Comparison of ENCODE assay signal across 31 mouse cellular contexts in the genomic region with DNA sequence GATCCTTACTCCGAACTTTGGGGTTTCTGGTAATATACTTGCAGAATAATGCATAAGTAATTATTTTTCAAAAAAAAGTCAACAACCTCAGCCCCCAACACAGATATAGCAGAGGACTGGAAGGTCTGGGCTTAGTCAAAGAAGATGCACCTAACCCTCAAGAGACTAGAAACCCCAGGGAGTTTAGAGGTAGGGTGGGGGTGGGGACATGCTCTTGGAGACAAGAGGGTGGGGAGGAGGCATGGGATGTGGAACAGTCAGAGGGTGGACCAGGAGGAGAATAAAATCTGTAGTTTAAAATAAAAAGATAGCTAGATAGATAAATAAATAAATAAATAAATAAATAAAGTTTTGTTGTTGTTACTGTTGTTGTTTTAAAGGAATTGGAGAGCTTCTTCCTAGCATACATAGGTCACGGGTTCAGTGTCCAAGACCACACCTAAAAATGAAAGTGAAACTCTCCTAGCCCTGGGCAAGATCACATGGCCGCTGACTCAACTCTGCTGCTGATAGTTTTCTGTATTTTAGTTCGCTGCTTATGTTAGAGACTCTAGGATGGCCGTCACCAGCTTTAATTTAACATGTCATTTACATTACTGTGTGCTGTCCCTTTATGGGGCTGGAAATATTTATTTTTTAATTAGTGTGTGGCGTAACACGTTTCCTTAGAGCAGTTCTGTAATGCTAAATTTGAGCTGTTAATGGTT. TPM values are rescaled to one million over a fixed set of nuclear protein-coding genes. Genes with fewer than 3 reads are reported as not detected.
DNase-seq lines count a peak whose midpoint lies in the region; ATAC-seq and TF ChIP-seq lines count a peak whose summit lies in the region.
"Had no signal": no experiment of that assay in that cellular context is flagged by ENCODE, and none has a peak within 500 bp of the region (broad histone marks: within the 10 kb centered on the region; RNA-seq: fewer than 3 reads in every experiment).

No protein-coding gene starts in this region.

- H3K4me3 ChIP-seq in liver, adult 2 months (ENCODE audit: insufficient read depth, low read depth, low read length): no peak overlapping the region
- H3K4me3 ChIP-seq in intestine, postnatal 0 days (ENCODE audit: low read depth, low read length): no peak overlapping the region
- H3K4me3 ChIP-seq in midbrain, embryonic 13.5 days (replicated peaks): no peak overlapping the region
- H3K4me3 ChIP-seq in midbrain, embryonic 14.5 days (replicated peaks; ENCODE audit: low read depth, low read length): no peak overlapping the region
- H3K4me3 ChIP-seq: erythroblast, embryonic 14.5 days; heart, adult 2 months; limb, embryonic 13.5 days; neural tube, embryonic 12.5 days had no signal

- no peak for TF ChIP-seq POLR2A in liver, adult 2 months (IDR thresholded peaks at IDR 0.05; ENCODE audit: extremely low read depth, insufficient read depth, low read length)

- no peak overlapping the region for H3K9ac ChIP-seq in liver, adult 2 months (ENCODE audit: low read depth, low read length)
- H3K9ac ChIP-seq in intestine, postnatal 0 days (ENCODE audit: low read depth, low read length): no peak overlapping the region
- no peak overlapping the region for H3K9ac ChIP-seq in midbrain, embryonic 13.5 days (replicated peaks)
- H3K9ac ChIP-seq in midbrain, embryonic 14.5 days (replicated peaks; ENCODE audit: low read length): no peak overlapping the region
- H3K9ac ChIP-seq: limb, embryonic 13.5 days; neural tube, embryonic 12.5 days had no signal

- DNase-seq in liver, adult 2 months (ENCODE audit: extremely low read depth, low read depth, low spot score): peak; percentile 40
- no peak for DNase-seq in liver
- peak; percentile 66 for DNase-seq in NIH3T3 (ENCODE audit: low read depth)
- DNase-seq in kidney, postnatal 10 days: no peak
- no peak for DNase-seq in midbrain, embryonic 14.5 days
- DNase-seq in heart, postnatal 25 days (ENCODE audit: low spot score): no peak
- DNase-seq: adrenal gland, adult 8-10 months; B cell, adult 2 months; cerebellum, adult 11-12 months; cerebellum, postnatal 25 days; heart, adult 2 months; kidney, postnatal 25 days; layer of hippocampus, adult 9-11 months; lung, adult 18-20 months; lung, postnatal 4 days; right cerebral cortex, postnatal 14 days; thymus, postnatal 14 days had no signal

- TF ChIP-seq CTCF in liver, adult 2 months (IDR thresholded peaks at IDR 0.05; ENCODE audit: low read depth, low read length): no peak
- no peak for TF ChIP-seq CTCF in intestine, postnatal 0 days (IDR thresholded peaks at IDR 0.05; ENCODE audit: low read depth)

- no peaks in the 10 kb centered on the region for H3K36me3 ChIP-seq in liver, adult 2 months (ENCODE audit: control insufficient read depth, insufficient read depth, low read length)
- no peaks in the 10 kb centered on the region for H3K36me3 ChIP-seq in intestine, postnatal 0 days (ENCODE audit: control insufficient read depth, insufficient read depth)
- H3K36me3 ChIP-seq in midbrain, embryonic 13.5 days: no peaks in the 10 kb centered on the region
- H3K36me3 ChIP-seq in midbrain, embryonic 14.5 days (ENCODE audit: control insufficient read depth, insufficient read depth, low read length): no peaks in the 10 kb centered on the region
- H3K36me3 ChIP-seq: limb, embryonic 13.5 days; neural tube, embryonic 12.5 days had no signal

- H3K4me2 ChIP-seq in intestine, postnatal 0 days (replicated peaks; ENCODE audit: low read depth): no peak overlapping the region
- no peak overlapping the region for H3K4me2 ChIP-seq in midbrain, embryonic 13.5 days (replicated peaks)
- H3K4me2 ChIP-seq in midbrain, embryonic 14.5 days (ENCODE audit: low read length): no peak overlapping the region
- H3K4me2 ChIP-seq: limb, embryonic 13.5 days; neural tube, embryonic 12.5 days had no signal

- H3K27me3 ChIP-seq in liver, adult 2 months (ENCODE audit: control insufficient read depth, insufficient read depth, low read length): no peaks in the 10 kb centered on the region; the same call in 1 of the 2 replicates
- H3K27me3 ChIP-seq in intestine, postnatal 0 days (replicated peaks; ENCODE audit: control insufficient read depth, insufficient read depth, low read length): no peaks in the 10 kb centered on the region
- no peaks in the 10 kb centered on the region for H3K27me3 ChIP-seq in midbrain, embryonic 13.5 days
- no peaks in the 10 kb centered on the region for H3K27me3 ChIP-seq in midbrain, embryonic 14.5 days (ENCODE audit: control insufficient read depth, insufficient read depth, low read length)
- H3K27me3 ChIP-seq: limb, embryonic 13.5 days; neural tube, embryonic 12.5 days had no signal

- no peaks in the 10 kb centered on the region for H3K9me3 ChIP-seq in intestine, postnatal 0 days (ENCODE audit: control insufficient read depth)
- H3K9me3 ChIP-seq in midbrain, embryonic 13.5 days: no peaks in the 10 kb centered on the region
- no peaks in the 10 kb centered on the region for H3K9me3 ChIP-seq in midbrain, embryonic 14.5 days (ENCODE audit: control insufficient read depth, low read length)
- H3K9me3 ChIP-seq: limb, embryonic 13.5 days; neural tube, embryonic 12.5 days had no signal

- ATAC-seq in intestine, postnatal 0 days: peak; percentile 74
- no peak for ATAC-seq in midbrain, embryonic 13.5 days
- no peak for ATAC-seq in midbrain, embryonic 14.5 days (ENCODE audit: low FRiP score, low TSS enrichment)
- ATAC-seq: forebrain, embryonic 14.5 days had no signal

- no peaks in the 10 kb centered on the region for H3K79me2 ChIP-seq in liver, adult 2 months (ENCODE audit: control insufficient read depth, insufficient read depth, low read length)

- intact Hi-C loops in heart, postnatal 25 days (cut with DNase I): no loop called here

- 84% methylated on average over 7 of the region's 7 CpGs for WGBS in liver, adult 2 months
- WGBS in intestine, postnatal 0 days: 61% methylated on average over 7 of the region's 7 CpGs
- WGBS in midbrain, embryonic 13.5 days: 88% methylated on average over 7 of the region's 7 CpGs
- WGBS in midbrain, embryonic 14.5 days: 91% methylated on average over 7 of the region's 7 CpGs

- H3K4me1 ChIP-seq in liver, adult 2 months (ENCODE audit: control insufficient read depth, insufficient read depth, low read length): no peaks in the 10 kb centered on the region
- no peaks in the 10 kb centered on the region; the same call in 1 of the 2 replicates for H3K4me1 ChIP-seq in intestine, postnatal 0 days (replicated peaks; ENCODE audit: control insufficient read depth, insufficient read depth, low read length)
- H3K4me1 ChIP-seq in midbrain, embryonic 13.5 days (replicated peaks): no peaks in the 10 kb centered on the region
- no peaks in the 10 kb centered on the region for H3K4me1 ChIP-seq in midbrain, embryonic 14.5 days (ENCODE audit: control insufficient read depth, insufficient read depth, low read length)
- H3K4me1 ChIP-seq: limb, embryonic 13.5 days; neural tube, embryonic 12.5 days had no signal

- H3K27ac ChIP-seq in liver, adult 2 months (replicated peaks; ENCODE audit: insufficient read depth, low read depth, low read length): no peak overlapping the region
- no peak overlapping the region for H3K27ac ChIP-seq in intestine, postnatal 0 days (ENCODE audit: low read depth, low read length)
- no peak overlapping the region for H3K27ac ChIP-seq in midbrain, embryonic 13.5 days
- no peak overlapping the region for H3K27ac ChIP-seq in midbrain, embryonic 14.5 days (replicated peaks; ENCODE audit: low read depth, low read length)
- H3K27ac ChIP-seq: heart, adult 2 months; limb, embryonic 13.5 days; neural tube, embryonic 12.5 days had no signal

RNA-seq across cellular contexts. Expression of a gene that starts 30.2 kb away (rescaled TPM):
- 7.6 and 9.1 TPM in 2 replicates for total RNA-seq in liver, adult 2 months (2014; rRNA removed)
- 2.3 and 3.0 TPM in 2 replicates for polyA plus RNA-seq in liver, adult 2 months (2012; rRNA removed)
- 23.4 and 23.9 TPM in 2 replicates for polyA plus RNA-seq in intestine, postnatal 0 days (2015; fragmentation: Nextera tagmentation; extraction: Ambion mirVana)
- polyA plus RNA-seq in midbrain, embryonic 13.5 days (2015; fragmentation: Nextera tagmentation; extraction: Ambion mirVana): 3.8 and 4.2 TPM in 2 replicates
- 5.0 and 5.3 TPM in 2 replicates for polyA plus RNA-seq in midbrain, embryonic 14.5 days (2014; fragmentation: Nextera tagmentation; extraction: Ambion mirVana)
- 1 to 10 TPM; 7.8 to 8.4 TPM for total RNA-seq in heart, postnatal 25 days (2021)

RNA-seq across cellular contexts. Expression of a gene that starts 44.7 kb away (rescaled TPM):
- not detected in 2 replicates for total RNA-seq in liver, adult 2 months (2014; rRNA removed)
- polyA plus RNA-seq in liver, adult 2 months (2012; rRNA removed): not detected in 2 replicates
- not detected in 2 replicates for polyA plus RNA-seq in intestine, postnatal 0 days (2015; fragmentation: Nextera tagmentation; extraction: Ambion mirVana)
- polyA plus RNA-seq in midbrain, embryonic 13.5 days (2015; fragmentation: Nextera tagmentation; extraction: Ambion mirVana): not detected in 2 replicates
- not detected in 2 replicates for polyA plus RNA-seq in midbrain, embryonic 14.5 days (2014; fragmentation: Nextera tagmentation; extraction: Ambion mirVana)
- not detected for total RNA-seq in heart, postnatal 25 days (2021)
- total RNA-seq: adrenal gland, adult 8-10 months; ES-E14; gastrocnemius, adult 8-10 months; heart, adult 2 months; midbrain, postnatal 0 days had no signal
- polyA plus RNA-seq: brain, embryonic 14.5 days; embryonic facial prominence, embryonic 11.5 days; erythroblast, embryonic 14.5 days; forebrain, embryonic 14.5 days; heart, adult 2 months; heart, embryonic 16.5 days; hindbrain, embryonic 11.5 days; intestine, embryonic 14.5 days; limb, embryonic 13.5 days; midbrain, postnatal 0 days; neural tube, embryonic 12.5 days had no signal

Comparison
In these comparisons a context has a peak if more than half of its experiments do, and no peak if none do; other contexts are left out.
1. DNase-seq: peak in liver, adult 2 months (single experiment) and NIH3T3 (single experiment); none in liver (single experiment), kidney, postnatal 10 days (single experiment), midbrain, embryonic 14.5 days (single experiment) and heart, postnatal 25 days (single experiment).